Mouse (Mus musculus) hindbrain, embryonic 16.5 days (tissue): ENCODE results near the gene Arid3a. TPM values are rescaled to one million over a fixed set of nuclear protein-coding genes. Genes with fewer than 3 reads are reported as not detected.
A peak's percentile ranks its signal among the peaks of the same experiment; 100 is the strongest.

Experiments
- ATAC-seq: fragments of 200-750 bp; cut with Nextera tagmentation; 2 replicates; pipeline ENCODE4 v1.8.0; 2017; ENCODE audit warnings: moderate TSS enrichment, moderate library complexity
- H3K27ac ChIP-seq: fragments of 300-500 bp; sonication (generic); 2 replicates; pipeline ENCODE4 v1.5.1; 2014; ENCODE audit warnings: low read depth, mild to moderate bottlenecking, control low read depth, low read length, moderate library complexity
- H3K27me3 ChIP-seq: fragments of 300-500 bp; sonication (generic); replicated peaks from 2 replicates; pipeline ENCODE4 v1.6.1; 2014; ENCODE audit warnings: low read length; ENCODE audit not compliant: control insufficient read depth, insufficient read depth
- H3K36me3 ChIP-seq: fragments of 300-500 bp; sonication (generic); 2 replicates; pipeline ENCODE4 v1.6.1; 2014; ENCODE audit warnings: mild to moderate bottlenecking, low read length, moderate library complexity, mixed read lengths; ENCODE audit not compliant: control insufficient read depth, insufficient read depth
- H3K4me1 ChIP-seq: fragments of 300-500 bp; sonication (generic); 2 replicates; pipeline ENCODE4 v1.6.1; 2014; ENCODE audit warnings: low read depth, low read length; ENCODE audit not compliant: control insufficient read depth, insufficient read depth
- H3K4me2 ChIP-seq: fragments of 300-500 bp; sonication (generic); 2 replicates; pipeline ENCODE4 v1.6.1; 2014; ENCODE audit warnings: mild to moderate bottlenecking, low read length, control low read depth, moderate library complexity
- H3K4me3 ChIP-seq: fragments of 300-500 bp; sonication (generic); 2 replicates; pipeline ENCODE4 v1.5.1; 2014; ENCODE audit warnings: mild to moderate bottlenecking, low read length, control low read depth, moderate library complexity
- H3K9ac ChIP-seq: fragments of 300-500 bp; sonication (generic); 2 replicates; pipeline ENCODE4 v1.6.1; 2014; ENCODE audit warnings: low read depth, mild to moderate bottlenecking, control low read depth, low read length, moderate library complexity
- H3K9me3 ChIP-seq: fragments of 300-500 bp; sonication (generic); 2 replicates; pipeline ENCODE4 v1.6.1; 2014; ENCODE audit warnings: mild to moderate bottlenecking, low read length, moderate library complexity; ENCODE audit not compliant: control insufficient read depth
- whole genome bisulfite sequencing: fragments of 180-500 bp; shearing (Covaris S2); extraction: QIAGEN DNeasy Blood & Tissue Kit; methylation state at CpG from one replicate; pipeline ENCODE4 v1.1.7; 2014; 5-methylcytosine and 5-hydroxymethylcytosine counted together
- polyA plus RNA-seq: library from polyadenylated mRNA; unstranded; fragments of >200 nt; fragmentation: Nextera tagmentation; extraction: Ambion mirVana; gene quantifications from 2 replicates; pipeline ENCODE4 v1.2.1, GENCODE M21; 2015

Arid3a gene
- polyA plus RNA-seq, 1 experiment from 2014 or later = 1.7 TPM

DNA sequence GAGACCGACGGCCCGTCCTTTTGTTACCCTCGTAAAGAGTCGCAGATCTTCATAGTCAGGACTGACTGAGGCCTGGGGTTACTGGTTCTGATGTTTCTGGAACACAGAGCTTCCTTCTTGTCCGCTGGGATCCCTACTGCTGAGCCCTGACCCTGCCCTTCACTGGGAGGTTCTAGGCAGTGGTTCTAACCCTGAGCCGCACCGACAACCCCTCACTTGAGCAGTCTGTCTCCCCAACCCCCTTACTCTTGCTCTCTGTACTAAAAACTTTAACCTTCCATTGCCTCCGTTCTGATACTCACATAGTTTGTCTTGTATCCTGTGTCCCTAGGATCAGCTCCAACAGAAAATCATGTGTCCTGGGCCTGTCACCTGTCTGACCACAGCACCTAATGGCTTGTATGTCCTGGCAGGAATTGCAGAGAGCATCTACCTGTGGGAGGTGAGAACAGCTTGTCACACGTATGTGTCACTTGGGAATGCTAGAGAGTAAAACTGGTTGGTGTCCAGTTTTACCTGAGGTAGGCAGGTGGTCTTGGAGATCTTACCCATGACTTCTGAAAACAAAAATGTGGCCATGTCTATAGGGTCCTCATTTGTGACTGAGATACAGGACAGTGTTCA lies 33.9 kb downstream of the Arid3a start:
- Histone ChIP-seq H3K36me3 (peaks cover 14% of the 10 kb centered on the region), H3K27ac (peak overlapping the region; percentile 76), H3K4me3 (peak overlapping the region; percentile 69), H3K4me1 (peaks cover 9% of the 10 kb centered on the region), H3K4me2 (peak overlapping the region; percentile 89), H3K9ac (peak overlapping the region; percentile 78), H3K27me3 (no peaks in the 10 kb centered on the region), H3K9me3 (no peaks in the 10 kb centered on the region)
- ATAC-seq = no peak
- 18% methylated on average over 10 of the region's 10 CpGs for WGBS

DNA sequence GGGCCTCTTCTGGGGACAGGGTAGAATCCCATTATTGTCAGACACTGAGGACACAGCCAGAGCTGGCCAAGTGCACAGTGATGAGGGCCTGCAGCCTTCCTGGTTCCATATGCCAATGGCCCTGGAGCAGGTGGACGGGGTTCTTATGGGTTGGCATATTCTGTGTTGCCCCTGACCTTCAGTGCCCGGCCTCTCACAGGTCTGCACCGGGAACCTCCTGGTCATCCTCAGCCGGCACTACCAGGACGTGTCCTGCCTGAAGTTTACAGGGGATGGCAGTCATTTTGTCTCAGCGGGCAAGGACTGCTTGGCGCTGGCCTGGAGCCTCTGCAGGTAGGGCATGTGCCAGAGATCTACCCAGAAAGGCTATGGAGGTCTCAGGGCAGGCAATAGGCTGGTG lies 37.9 kb downstream of the Arid3a start:
- ATAC-seq = no peak
- peaks cover 32% of the 10 kb centered on the region for H3K36me3 ChIP-seq
- 93% methylated on average over 7 of the region's 7 CpGs for WGBS
- H3K9ac ChIP-seq = no peak overlapping the region
- peaks cover 5% of the 10 kb centered on the region; the same call in 1 of the 2 replicates for H3K27me3 ChIP-seq
- H3K4me2 ChIP-seq = no peak overlapping the region
- H3K4me1 ChIP-seq = peaks cover 9% of the 10 kb centered on the region
- no peaks in the 10 kb centered on the region for H3K9me3 ChIP-seq
- no peak overlapping the region for H3K4me3 ChIP-seq
- no peak overlapping the region for H3K27ac ChIP-seq

DNA sequence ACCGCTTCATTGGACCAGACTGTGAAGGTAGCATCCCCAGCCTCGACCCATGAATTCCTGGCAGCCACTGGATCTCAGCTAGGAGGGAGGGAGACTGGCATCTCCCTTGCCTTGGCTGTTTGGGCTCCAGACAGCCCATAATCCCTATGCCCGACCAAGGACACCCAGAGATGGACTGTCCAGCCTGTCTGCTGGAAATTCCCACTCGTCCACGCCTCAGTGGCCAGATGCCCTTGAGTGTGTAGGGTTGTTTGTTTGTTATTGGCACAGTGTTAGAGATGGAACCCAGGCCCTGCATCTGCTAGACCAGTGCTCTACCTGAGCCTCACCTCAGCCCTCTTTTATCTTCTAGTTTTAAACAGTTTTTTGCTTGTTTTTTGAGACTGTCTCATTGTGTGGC lies 38.5 kb downstream of the Arid3a start:
- WGBS = 85% methylated on average over 5 of the region's 5 CpGs
- ATAC-seq = no peak
- Histone ChIP-seq H3K4me2 (no peak overlapping the region), H3K4me3 (no peak overlapping the region), H3K36me3 (peaks cover 32% of the 10 kb centered on the region), H3K9me3 (no peaks in the 10 kb centered on the region), H3K4me1 (peaks cover 9% of the 10 kb centered on the region), H3K9ac (no peak overlapping the region), H3K27me3 (peaks cover 5% of the 10 kb centered on the region; the same call in 1 of the 2 replicates), H3K27ac (no peak overlapping the region)

DNA sequence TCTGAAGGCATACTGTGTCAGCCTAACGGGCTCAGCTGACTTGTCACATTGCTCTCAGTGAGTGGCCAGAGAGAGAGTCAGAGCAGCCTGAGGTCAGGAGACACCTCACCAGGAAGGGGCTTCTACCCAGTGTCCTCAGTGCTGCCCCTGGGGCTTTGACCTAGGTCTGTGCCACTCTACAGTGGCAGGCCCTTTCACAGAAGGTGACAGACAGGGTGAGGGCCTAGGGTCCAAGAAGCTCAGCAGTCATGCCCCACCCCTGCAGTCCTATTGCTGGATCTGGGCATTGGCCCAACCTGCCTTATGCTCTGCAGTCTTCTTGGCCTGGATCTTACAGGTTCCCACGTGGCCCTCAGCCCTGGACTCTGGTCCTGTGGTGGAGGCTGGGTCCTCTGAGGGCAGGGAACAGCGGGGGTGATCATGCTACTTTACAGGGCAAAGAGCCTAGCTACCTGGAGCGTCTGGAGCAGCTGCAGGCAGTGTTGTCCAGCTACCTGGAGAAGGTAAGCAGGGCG lies 40.1 kb downstream of the Arid3a start:
- peaks cover 7% of the 10 kb centered on the region for H3K4me1 ChIP-seq
- no peak for ATAC-seq
- H3K27ac ChIP-seq = no peak overlapping the region
- H3K36me3 ChIP-seq = peaks cover 32% of the 10 kb centered on the region
- WGBS = 93% methylated on average over 5 of the region's 5 CpGs
- H3K4me2 ChIP-seq = no peak overlapping the region
- H3K27me3 ChIP-seq = peaks cover 19% of the 10 kb centered on the region
- H3K9ac ChIP-seq = no peak overlapping the region
- no peaks in the 10 kb centered on the region for H3K9me3 ChIP-seq
- H3K4me3 ChIP-seq = no peak overlapping the region

DNA sequence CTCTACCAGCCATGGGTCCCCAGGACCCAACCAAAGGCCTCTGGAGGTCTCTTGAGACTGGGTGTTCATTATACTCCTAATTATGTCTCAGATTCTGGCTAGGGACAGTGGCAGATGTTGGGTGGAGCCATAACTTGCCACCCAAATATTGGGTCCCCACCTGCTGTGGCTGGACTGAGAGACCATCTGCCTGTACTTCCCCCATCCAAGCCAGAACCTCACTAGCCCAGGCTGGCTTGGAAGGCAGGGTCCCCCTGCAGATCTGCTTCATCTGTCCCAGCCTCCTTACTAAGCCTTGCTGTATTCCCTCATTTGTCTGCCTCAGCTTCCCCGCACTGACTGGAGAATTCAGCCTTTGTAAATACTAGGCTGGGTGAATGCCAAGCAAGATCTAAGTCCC lies 41.3 kb downstream of the Arid3a start:
- 71% methylated on average over 1 of the region's 1 CpGs for WGBS
- H3K27ac ChIP-seq = no peak overlapping the region

DNA sequence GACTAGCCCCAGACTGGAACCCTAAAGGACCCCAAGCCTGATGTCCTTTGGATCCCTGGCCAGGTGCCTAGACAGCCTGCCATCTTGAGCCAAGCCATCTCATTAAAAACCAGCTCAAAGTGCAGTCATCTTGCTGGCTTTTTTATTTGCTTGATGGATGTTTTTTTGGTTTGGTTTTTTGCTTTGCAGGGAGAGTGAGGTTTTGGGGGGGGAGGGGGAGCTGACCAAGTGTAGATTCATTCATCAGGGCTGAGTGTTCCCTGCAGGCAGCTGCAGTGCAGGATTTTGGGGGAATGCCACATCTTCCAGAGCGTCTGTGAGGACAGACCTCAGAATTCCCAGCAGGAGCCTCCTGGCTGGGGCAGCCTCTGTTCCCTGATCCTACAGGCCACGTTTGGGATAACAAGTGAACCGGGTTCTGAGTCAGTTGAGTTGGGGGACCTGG lies 42.3 kb downstream of the Arid3a start:
- H3K4me3 ChIP-seq = no peak overlapping the region
- H3K4me1 ChIP-seq = peaks cover 7% of the 10 kb centered on the region
- H3K9me3 ChIP-seq = no peaks in the 10 kb centered on the region
- no peak for ATAC-seq
- H3K9ac ChIP-seq = no peak overlapping the region
- H3K27me3 ChIP-seq = peaks cover 23% of the 10 kb centered on the region
- peaks cover 30% of the 10 kb centered on the region for H3K36me3 ChIP-seq
- no peak overlapping the region; the same call in 1 of the 2 replicates for H3K27ac ChIP-seq
- no peak overlapping the region for H3K4me2 ChIP-seq
- WGBS = 8% methylated on average over 3 of the region's 3 CpGs

More for the DNA sequence above, 41.3 kb downstream of the Arid3a start:
- Histone ChIP-seq H3K9me3 (no peaks in the 10 kb centered on the region), H3K4me1 (peaks cover 7% of the 10 kb centered on the region), H3K36me3 (peaks cover 25% of the 10 kb centered on the region), H3K4me2 (no peak overlapping the region), H3K4me3 (no peak overlapping the region), H3K9ac (no peak overlapping the region), H3K27me3 (peaks cover 23% of the 10 kb centered on the region)
- no peak for ATAC-seq

DNA sequence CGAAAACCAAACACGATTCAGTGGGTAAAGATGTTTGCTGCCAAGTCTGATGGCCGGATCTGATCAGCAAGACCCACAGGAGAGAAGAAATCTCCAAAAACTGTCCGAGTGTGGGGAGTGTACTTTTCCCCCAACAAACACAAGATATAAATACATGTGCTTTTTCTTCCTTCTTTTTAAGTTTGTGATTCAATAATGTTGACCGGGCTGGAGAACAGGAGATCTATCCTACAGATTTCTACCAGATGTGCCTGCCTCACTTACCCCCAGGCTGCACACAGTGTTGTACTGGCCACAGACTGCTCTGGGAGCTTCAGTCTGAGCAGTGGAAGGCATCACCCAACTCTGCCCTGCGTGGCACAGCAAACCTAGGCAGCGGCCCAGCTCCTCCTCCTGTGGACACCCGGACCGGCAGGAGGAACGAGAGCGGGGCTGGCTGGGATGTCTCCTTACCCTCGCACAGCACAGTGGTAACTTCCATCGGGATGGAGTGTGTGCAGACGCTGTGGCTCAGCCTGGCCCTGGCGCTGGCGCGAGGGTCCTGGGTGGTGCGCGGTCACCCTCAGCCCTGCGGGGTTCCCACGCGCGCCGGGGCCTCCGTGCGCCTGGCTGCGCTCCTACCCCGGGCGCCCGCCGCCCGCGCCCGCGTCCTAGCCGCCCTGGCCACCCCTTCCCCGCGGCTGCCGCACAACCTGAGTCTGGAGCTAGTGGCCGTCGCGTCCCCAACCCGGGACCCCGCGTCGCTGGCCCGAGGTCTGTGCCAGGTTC lies 43.8 kb downstream of the Arid3a start, which contains the start of gene Grin3b:
Gene Grin3b (plus strand): TSS at position 301 of the 768 bp plus-strand sequence.
- Histone ChIP-seq H3K4me1 (peaks cover 7% of the 10 kb centered on the region), H3K27ac (no peak within 1 kb of the TSS), H3K36me3 (peaks cover 30% of the 10 kb centered on the region), H3K9ac (peak within 1 kb of the TSS; percentile 64), H3K27me3 (peaks cover 23% of the 10 kb centered on the region), H3K9me3 (no peaks in the 10 kb centered on the region), H3K4me2 (peak within 1 kb of the TSS; percentile 72), H3K4me3 (peak within 1 kb of the TSS; percentile 42)
- WGBS = 8% methylated on average over 36 of the region's 47 CpGs
- ATAC-seq = peak; percentile 18; the same call in 1 of the 2 replicates

DNA sequence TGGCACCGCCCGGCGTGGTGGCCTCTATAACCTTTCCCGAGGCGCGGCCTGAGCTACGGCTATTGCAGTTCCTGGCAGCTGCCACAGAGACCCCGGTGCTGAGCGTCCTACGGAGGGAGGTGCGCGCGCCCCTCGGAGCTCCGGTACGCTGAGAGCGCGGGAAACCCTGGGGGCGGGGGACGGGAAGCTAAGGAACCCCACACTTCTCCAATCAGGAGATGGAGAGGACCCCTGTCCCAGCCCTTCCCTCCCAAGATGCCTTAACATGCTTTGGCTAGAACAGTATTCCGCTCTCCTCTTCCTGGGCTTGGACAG lies 44.3 kb downstream of the Arid3a start:
- peak overlapping the region; percentile 64 for H3K9ac ChIP-seq
- ATAC-seq = peak; percentile 12; the same call in 1 of the 2 replicates
- 4% methylated on average over 21 of the region's 21 CpGs for WGBS
- H3K4me3 ChIP-seq = peak overlapping the region; percentile 42
- peaks cover 32% of the 10 kb centered on the region for H3K36me3 ChIP-seq
- peaks cover 23% of the 10 kb centered on the region for H3K27me3 ChIP-seq
- H3K27ac ChIP-seq = no peak overlapping the region
- H3K4me1 ChIP-seq = peaks cover 7% of the 10 kb centered on the region
- H3K9me3 ChIP-seq = no peaks in the 10 kb centered on the region
- H3K4me2 ChIP-seq = peak overlapping the region; percentile 72

DNA sequence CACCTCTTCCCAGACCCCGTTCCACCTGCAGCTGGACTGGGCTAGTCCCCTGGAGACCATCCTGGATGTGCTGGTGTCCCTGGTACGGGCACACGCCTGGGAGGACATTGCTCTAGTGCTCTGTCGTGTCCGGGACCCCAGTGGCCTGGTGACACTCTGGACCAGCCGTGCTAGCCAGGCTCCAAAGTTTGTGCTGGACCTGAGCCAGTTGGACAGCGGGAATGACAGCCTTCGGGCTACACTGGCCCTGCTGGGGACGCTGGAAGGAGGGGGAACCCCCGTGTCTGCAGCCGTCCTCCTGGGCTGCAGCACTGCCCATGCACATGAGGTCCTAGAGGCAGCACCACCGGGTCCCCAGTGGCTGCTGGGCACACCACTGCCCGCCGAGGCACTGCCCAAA lies 46.0 kb downstream of the Arid3a start:
- 65% methylated on average over 14 of the region's 14 CpGs for WGBS
- no peak overlapping the region for H3K4me2 ChIP-seq
- peaks cover 7% of the 10 kb centered on the region for H3K4me1 ChIP-seq

More for the DNA sequence above, 46.0 kb downstream of the Arid3a start:
- ATAC-seq = no peak
- no peak overlapping the region for H3K27ac ChIP-seq
- peaks cover 23% of the 10 kb centered on the region for H3K27me3 ChIP-seq
- H3K9ac ChIP-seq = no peak overlapping the region
- H3K36me3 ChIP-seq = peaks cover 33% of the 10 kb centered on the region
- no peak overlapping the region for H3K4me3 ChIP-seq
- H3K9me3 ChIP-seq = no peaks in the 10 kb centered on the region
